ENCODE assay signal across 20 mouse cellular contexts in the genomic region with DNA sequence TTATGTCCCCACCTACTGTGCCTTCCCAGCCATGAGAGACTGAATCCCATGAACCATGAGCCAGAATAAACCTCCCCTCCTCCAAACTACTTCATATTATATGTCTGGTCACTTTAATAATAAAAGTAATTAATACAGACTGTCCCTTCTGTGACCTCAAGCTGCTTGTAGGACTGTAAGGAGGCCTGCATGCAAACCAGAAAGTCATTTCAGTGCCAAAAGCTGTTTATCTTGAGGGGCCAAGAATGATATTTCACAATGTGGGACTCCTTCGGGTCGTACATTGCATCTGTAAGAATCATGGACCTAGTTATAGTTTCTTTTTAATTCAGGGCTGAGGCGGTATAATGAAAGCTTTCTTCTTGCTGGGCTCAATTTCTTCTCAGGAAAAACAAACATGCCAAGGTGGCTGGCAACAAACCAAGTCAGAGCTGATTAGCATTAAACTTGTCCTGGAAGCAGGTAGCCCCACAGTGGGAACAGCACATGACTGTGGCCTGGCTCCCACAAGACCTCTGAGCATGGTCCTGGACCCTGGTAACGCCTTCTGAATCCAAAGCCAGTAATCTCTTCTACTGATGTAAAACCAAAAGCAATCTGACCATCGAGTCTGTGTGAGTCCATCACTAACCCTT.
DNase-seq lines count a peak whose midpoint lies in the region; ATAC-seq and TF ChIP-seq lines count a peak whose summit lies in the region.
"Had no signal": no experiment of that assay in that cellular context is flagged by ENCODE, and none has a peak within 500 bp of the region (broad histone marks: within the 10 kb centered on the region; RNA-seq: fewer than 3 reads in every experiment).

No protein-coding gene starts in this region.

- H3K27me3 ChIP-seq in kidney, embryonic 15.5 days, result no peaks in the 10 kb centered on the region
- H3K27me3 ChIP-seq in kidney, adult 2 months (replicated peaks; ENCODE audit: control insufficient read depth, insufficient read depth, low read length), result no peaks in the 10 kb centered on the region
- H3K27me3 ChIP-seq: embryonic facial prominence, embryonic 12.5 days; hindbrain, embryonic 15.5 days had no signal

- no peak overlapping the region for H3K4me3 ChIP-seq in kidney, embryonic 15.5 days (replicated peaks)
- no peak overlapping the region for H3K4me3 ChIP-seq in kidney, adult 2 months (ENCODE audit: insufficient read depth, low read depth, low read length)
- H3K4me3 ChIP-seq: embryonic facial prominence, embryonic 12.5 days; gastrocnemius, adult 2 months; hindbrain, embryonic 15.5 days had no signal

- H3K4me1 ChIP-seq in kidney, embryonic 15.5 days, result peaks cover 16% of the 10 kb centered on the region
- no peaks in the 10 kb centered on the region for H3K4me1 ChIP-seq in kidney, adult 2 months (ENCODE audit: control insufficient read depth, insufficient read depth, low read length)
- H3K4me1 ChIP-seq: hindbrain, embryonic 15.5 days had no signal

- WGBS in kidney, embryonic 15.5 days, result 70% methylated on average over 5 of the region's 5 CpGs
- WGBS in kidney, adult 2 months, result 64% methylated on average over 5 of the region's 5 CpGs

- no peak for TF ChIP-seq POLR2A in kidney, adult 2 months (IDR thresholded peaks at IDR 0.05; ENCODE audit: low read depth, low read length)

- H3K9ac ChIP-seq in kidney, embryonic 15.5 days, result no peak overlapping the region
- H3K9ac ChIP-seq: embryonic facial prominence, embryonic 12.5 days; hindbrain, embryonic 15.5 days had no signal

- H3K36me3 ChIP-seq in kidney, embryonic 15.5 days, result no peaks in the 10 kb centered on the region
- no peaks in the 10 kb centered on the region for H3K36me3 ChIP-seq in kidney, adult 2 months (ENCODE audit: control insufficient read depth, insufficient read depth, low read length)
- H3K36me3 ChIP-seq: embryonic facial prominence, embryonic 12.5 days; hindbrain, embryonic 15.5 days had no signal

- H3K9me3 ChIP-seq in kidney, embryonic 15.5 days (replicated peaks), result no peaks in the 10 kb centered on the region
- H3K9me3 ChIP-seq: embryonic facial prominence, embryonic 12.5 days; hindbrain, embryonic 15.5 days had no signal

- no peak for TF ChIP-seq CTCF in kidney, adult 2 months (conservative IDR thresholded peaks at IDR 0.05; ENCODE audit: insufficient read depth, insufficient read length, low read depth, low read length)

- H3K27ac ChIP-seq in kidney, embryonic 15.5 days, result no peak overlapping the region
- no peak overlapping the region for H3K27ac ChIP-seq in kidney, adult 2 months (ENCODE audit: insufficient read depth, low read depth, low read length)
- H3K27ac ChIP-seq: embryonic facial prominence, embryonic 12.5 days; gastrocnemius, adult 2 months; hindbrain, embryonic 15.5 days; macrophage had no signal

- no peak for ATAC-seq in kidney, embryonic 15.5 days (replicated peaks; ENCODE audit: low FRiP score)
- ATAC-seq: forebrain, embryonic 16.5 days; intestine, embryonic 16.5 days had no signal

- DNase-seq in kidney, adult 11 months, result peak; percentile 55
- DNase-seq in kidney, adult 2 months, result peak; percentile 78
- DNase-seq in kidney, postnatal 10 days, result peak; percentile 59
- DNase-seq in lung, postnatal 14 days, result peak; percentile 11
- no peak for DNase-seq in right cerebral cortex, postnatal 14 days
- DNase-seq in urinary bladder, postnatal 25 days (ENCODE audit: low spot score), result no peak
- DNase-seq: adrenal gland, postnatal 10 days; cerebellum, adult 11-12 months; gastrocnemius, adult 2 months; heart, postnatal 10 days; right cerebral cortex, postnatal 4 days; thymus, adult 18-20 months had no signal

- H3K4me2 ChIP-seq in kidney, embryonic 15.5 days, result no peak overlapping the region
- H3K4me2 ChIP-seq: embryonic facial prominence, embryonic 12.5 days; hindbrain, embryonic 15.5 days; liver, embryonic 11.5 days; midbrain, embryonic 11.5 days had no signal

Comparison
In these comparisons a context has a peak if more than half of its experiments do, and no peak if none do; other contexts are left out.
1. DNase-seq: peak in kidney, adult 11 months (single experiment), kidney, adult 2 months (single experiment), kidney, postnatal 10 days (single experiment) and lung, postnatal 14 days (single experiment); none in right cerebral cortex, postnatal 14 days (single experiment) and urinary bladder, postnatal 25 days (single experiment).